26 mouse cellular contexts compared by ENCODE assay signal in genomic region chr2:47991132-47991531, GRCm38 (mm10).
"Had no signal": no experiment of that assay in that cellular context is flagged by ENCODE, and none has a peak within 500 bp of the region (broad histone marks: within the 10 kb centered on the region; RNA-seq: fewer than 3 reads in every experiment).

No protein-coding gene starts in this region.

- H3K27ac ChIP-seq: gastrocnemius, adult 2 months; heart, embryonic 10.5 days; hindbrain, embryonic 13.5 days; hindbrain, embryonic 15.5 days; hindbrain, postnatal 0 days; kidney, embryonic 15.5 days; kidney, postnatal 0 days; limb, embryonic 13.5 days; limb, embryonic 15.5 days; liver, embryonic 12.5 days; liver, embryonic 14.5 days had no signal

- H3K9ac ChIP-seq: heart, embryonic 12.5 days; hindbrain, embryonic 13.5 days; hindbrain, embryonic 15.5 days; kidney, embryonic 15.5 days; limb, embryonic 13.5 days; limb, embryonic 15.5 days; liver, embryonic 12.5 days; liver, embryonic 14.5 days had no signal

- H3K27me3 ChIP-seq: heart, embryonic 12.5 days; hindbrain, embryonic 13.5 days; hindbrain, embryonic 15.5 days; kidney, embryonic 15.5 days; limb, embryonic 13.5 days; limb, embryonic 15.5 days; liver, embryonic 12.5 days had no signal

- H3K9me3 ChIP-seq: heart, embryonic 10.5 days; heart, embryonic 12.5 days; hindbrain, embryonic 13.5 days; hindbrain, embryonic 15.5 days; kidney, embryonic 15.5 days; limb, embryonic 13.5 days; limb, embryonic 15.5 days; liver, embryonic 12.5 days had no signal

- ATAC-seq: hindbrain, postnatal 0 days; intestine, embryonic 16.5 days; liver, embryonic 12.5 days had no signal

- H3K4me3 ChIP-seq: gastrocnemius, adult 2 months; heart, embryonic 10.5 days; heart, embryonic 12.5 days; hindbrain, embryonic 13.5 days; hindbrain, embryonic 15.5 days; kidney, embryonic 15.5 days; limb, embryonic 13.5 days; limb, embryonic 15.5 days; liver, embryonic 12.5 days had no signal

- H3K4me2 ChIP-seq: heart, embryonic 12.5 days; hindbrain, embryonic 13.5 days; hindbrain, embryonic 15.5 days; kidney, embryonic 15.5 days; limb, embryonic 13.5 days; limb, embryonic 15.5 days; liver, embryonic 12.5 days had no signal

- H3K36me3 ChIP-seq: heart, embryonic 10.5 days; heart, embryonic 12.5 days; hindbrain, embryonic 13.5 days; hindbrain, embryonic 15.5 days; kidney, embryonic 15.5 days; limb, embryonic 13.5 days; limb, embryonic 15.5 days; liver, embryonic 12.5 days had no signal

- DNase-seq: gastrocnemius, adult 2 months; gastrocnemius, postnatal 10 days; gastrocnemius, postnatal 25 days; heart, adult 18-20 months; heart, postnatal 10 days; heart, postnatal 4 days; kidney, adult 11 months; kidney, adult 2 months; kidney, adult 9 months; kidney, postnatal 14 days; kidney, postnatal 36 days; layer of hippocampus, adult 9-11 months; layer of hippocampus, postnatal 36 days; left cerebral cortex, postnatal 4 days had no signal

- H3K4me1 ChIP-seq: heart, embryonic 10.5 days; heart, embryonic 12.5 days; hindbrain, embryonic 13.5 days; hindbrain, embryonic 15.5 days; kidney, embryonic 15.5 days; limb, embryonic 13.5 days; limb, embryonic 15.5 days; liver, embryonic 12.5 days had no signal
